Mouse (Mus musculus) erythroblast, embryonic 14.5 days (primary cell): ENCODE measurements around the gene Angptl6.

Experiments used
- GATA1 ChIP-seq: IDR thresholded peaks from 2 replicates; pipeline ENCODE4 v1.6.1; 2012; ENCODE audit warnings: low read length, inconsistent platforms, mixed read lengths
- TAL1 ChIP-seq: IDR thresholded peaks from 3 replicates; pipeline ENCODE4 v1.6.1; 2012; ENCODE audit warnings: low read length, inconsistent platforms, mixed read lengths

GRCm38 (mm10) chr9:20862225-20862624, 17.3 kb downstream of the Angptl6 start:
- TF ChIP-seq GATA1 = no peak
- TF ChIP-seq TAL1 = no peak
